Mouse (Mus musculus) skeletal muscle tissue, adult 2 months (tissue): ENCODE data around the gene Eif2ak3.

Experiments used
- DNase-seq: peaks from one replicate; pipeline ENCODE4 v3.0.0-alpha.2; 2012; ENCODE audit warnings: low read depth, low spot score

The Eif2ak3 gene

DNA sequence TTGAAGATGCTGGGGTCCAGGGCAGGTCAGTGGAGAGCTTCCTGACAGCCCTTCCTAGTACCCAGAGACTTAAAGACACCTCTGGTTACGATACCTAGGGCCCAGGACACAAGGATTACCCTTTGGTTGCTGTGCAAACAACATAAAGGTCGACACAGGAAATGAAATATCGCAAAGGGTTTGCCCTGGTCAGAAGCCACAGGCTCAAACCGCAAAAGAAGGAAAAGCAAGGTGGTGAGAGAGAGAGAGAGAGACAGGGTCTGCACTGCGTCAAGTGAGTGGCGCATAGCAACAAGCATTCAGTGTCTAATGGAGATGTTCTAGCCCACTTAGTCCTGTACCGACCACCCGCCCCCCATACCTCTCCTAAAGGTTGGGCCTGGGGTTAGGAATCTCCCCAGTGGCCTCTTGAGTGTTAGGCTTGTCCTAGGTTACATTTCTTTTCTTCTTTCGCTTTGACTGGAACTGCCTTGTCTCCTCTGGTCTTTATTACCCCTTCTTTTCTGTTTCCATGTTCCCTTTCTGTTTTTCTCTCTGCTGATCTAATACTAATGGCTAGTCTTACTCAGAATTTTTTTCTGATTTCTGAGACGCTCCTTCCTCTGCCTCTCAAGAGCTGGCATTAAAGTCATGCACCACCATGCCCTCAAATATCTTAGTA, 13.0 kb upstream of the Eif2ak3 start:
- DNase-seq: no peak

DNA sequence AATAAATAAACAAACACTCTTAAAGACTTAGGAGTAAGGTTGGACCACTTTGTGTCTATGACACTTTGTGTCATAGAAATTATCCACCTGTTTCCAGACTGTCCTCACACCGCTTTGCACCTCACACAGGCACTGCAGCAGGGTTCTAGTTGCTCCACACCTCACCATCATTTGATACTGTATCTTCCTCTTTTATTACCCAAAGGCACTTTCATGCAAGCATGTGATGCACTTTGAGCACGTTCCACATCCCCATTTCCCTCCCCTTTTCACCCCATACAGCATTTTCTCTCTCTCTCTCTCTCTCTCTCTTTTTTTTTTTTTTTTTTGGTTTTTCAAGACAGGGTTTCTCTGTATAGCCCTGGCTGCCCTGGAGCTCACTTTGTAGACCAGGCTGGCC, 7.0 kb upstream of the Eif2ak3 start:
- no peak for DNase-seq

DNA sequence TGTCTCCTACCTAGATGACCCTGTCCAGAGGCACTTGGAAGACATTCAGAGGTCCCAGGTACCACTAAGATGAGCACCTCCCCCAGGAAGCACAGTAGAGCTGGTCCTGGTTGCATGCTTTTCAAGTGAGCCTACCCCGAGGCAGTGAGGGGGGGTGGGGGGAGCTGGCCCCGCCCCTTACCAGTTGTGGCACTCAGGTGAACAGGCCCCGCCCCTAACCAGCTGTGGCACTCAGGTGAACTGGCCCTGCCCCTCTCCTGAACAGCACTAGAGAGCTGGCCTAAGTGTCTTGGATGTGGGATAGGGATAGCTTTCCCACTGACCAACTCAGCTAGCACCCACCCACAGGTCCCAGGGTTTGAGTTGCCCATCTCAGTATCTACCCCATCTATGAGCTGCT, 5.8 kb upstream of the Eif2ak3 start:
- no peak for DNase-seq

DNA sequence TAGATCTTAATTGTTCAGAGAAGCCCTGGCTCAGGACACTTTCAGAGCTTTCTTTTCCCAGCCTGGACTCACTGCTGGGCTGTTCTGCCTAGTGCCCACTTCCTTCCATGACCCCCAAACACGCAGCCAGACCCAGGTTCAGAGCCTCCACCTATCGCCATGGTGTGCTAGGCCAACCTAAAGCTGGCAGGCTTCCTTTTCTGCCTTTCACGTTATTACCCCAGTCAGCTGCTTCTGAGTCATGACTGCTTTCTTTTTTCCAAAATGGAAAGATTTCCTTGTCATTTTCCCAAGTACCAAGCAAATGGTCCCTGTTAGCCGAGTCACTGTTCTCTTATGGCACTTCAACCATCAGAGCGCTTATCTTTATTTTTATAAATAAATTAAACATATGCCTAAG, 4.0 kb upstream of the Eif2ak3 start:
- DNase-seq: no peak

DNA sequence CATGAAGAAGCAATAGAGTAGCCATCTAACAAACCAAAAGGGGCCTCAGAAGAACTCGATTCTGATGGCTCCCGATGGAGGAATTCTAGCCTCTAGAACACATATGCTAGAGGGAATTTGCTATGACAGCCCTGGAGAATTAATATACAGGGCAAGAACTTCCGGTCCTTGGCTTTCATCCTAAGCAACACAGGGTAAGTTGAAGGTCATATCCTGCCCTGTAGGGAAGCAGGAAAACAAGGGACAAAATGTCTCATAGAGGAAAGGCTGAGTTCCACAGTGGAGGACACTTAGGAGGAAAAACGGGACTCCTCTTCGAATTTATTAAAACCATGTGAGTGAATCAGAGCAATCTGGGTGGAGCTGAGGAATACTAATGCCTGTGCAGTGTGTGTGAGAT, 1.3 kb upstream of the Eif2ak3 start:
- peak; percentile 23 for DNase-seq

DNA sequence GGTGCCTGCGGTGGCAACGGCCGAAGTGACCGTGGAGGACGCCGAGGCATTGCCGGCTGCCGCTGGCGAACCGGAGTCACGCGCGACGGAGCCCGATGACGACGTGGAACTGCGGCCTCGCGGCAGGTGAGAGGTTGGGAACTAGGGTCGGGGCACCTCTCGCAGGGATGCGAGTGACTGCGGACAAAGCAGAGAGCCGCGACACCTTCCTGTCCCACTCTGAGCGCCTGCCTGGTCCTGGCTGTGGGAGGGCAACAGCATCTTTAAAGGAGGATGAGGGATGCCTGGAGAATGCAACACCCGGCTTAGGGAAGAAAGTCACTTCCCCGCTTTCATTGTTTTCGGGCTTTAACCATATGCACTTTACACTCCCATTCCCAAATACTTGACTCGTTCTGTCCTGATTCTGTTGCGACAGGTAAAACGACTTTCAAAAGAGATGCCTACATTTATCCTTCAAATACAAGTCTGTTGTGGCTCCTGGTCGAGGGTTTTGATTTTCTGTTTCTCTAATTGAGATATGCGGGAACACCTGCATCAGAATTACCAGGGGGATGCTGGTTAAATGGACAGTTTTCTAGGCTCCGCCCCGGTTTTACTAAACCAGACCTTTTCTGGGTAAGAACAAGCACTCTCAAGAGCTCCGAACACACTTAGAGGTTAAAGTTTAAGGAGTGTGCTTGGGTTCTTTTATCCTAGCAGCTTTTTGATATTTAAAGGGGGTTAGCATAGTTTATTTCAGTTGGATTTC, 756 bp downstream of the Eif2ak3 start:
- no peak for DNase-seq

DNA sequence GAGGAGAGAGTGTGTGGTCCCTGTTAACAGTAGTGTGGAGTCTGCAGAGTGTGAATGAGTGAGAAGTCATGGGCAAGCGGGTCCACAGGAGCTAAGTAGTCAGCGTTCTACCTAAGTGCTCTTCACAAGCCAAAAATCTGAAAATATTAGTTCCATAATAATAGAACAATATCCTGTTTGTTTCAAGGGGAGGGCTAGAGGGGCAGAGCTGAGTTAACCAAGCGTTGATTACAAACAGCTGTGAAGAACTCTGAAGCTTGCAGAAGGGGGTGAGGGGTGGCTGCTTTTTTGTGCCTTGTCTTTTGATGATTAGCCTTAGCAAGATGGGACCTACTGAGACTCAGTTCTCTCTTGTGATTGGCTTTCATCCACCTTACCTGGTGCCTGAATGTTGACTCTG, 3.1 kb downstream of the Eif2ak3 start:
- DNase-seq: no peak

DNA sequence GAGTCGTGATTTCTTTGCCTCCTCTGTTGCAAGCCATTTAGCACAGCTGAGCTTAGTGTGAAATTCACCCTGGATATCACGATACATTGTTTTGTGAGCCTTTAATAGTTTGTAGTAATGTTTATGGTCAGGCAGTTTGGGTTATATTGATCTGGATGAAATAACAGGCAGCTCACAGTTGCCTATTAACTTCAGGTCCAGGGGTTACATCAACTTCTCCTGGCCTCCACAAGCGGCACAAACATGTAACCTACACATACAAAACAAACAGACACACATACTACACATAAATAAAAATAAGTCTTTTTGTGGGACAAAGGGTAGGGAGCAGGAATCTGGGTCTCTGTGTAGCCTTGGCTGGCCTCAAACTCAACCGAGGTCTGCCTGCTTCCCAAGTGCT, 9.1 kb downstream of the Eif2ak3 start:
- DNase-seq: no peak

DNA sequence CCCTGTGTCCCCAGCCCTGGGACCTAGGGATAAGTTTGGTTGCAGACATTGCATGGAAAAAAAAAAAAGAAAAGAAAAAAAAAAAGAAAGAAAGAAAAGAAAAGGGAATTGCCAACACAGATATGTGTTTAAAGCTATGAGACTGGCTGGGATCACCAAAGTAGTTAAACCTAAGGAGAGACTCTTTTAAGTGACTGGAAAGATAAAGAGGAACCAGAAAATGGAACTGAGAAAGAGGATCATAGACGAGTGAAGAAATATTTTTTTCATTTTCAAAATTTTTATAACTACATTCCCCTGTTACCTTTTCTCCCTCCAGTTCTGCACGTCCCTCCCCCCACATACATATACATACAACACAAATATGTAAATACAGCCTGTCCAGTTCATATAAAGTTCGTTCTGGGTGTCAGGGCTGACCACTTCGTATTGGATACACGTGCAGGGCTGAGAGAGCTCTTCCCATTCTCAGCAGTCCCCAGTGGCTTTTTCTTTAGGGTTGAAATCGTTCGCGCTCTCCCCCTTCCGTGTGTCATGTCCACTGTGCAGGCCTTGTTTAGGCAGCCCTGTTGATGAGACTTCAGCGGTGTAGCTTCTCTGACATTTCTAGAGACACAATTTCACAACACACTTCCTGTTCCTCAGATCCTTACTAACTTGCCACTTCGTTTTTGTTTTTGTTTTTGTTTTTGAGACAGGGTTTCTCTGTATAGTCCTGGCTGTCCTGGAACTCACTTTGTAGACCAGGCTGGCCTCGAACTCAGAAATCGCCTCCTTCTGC, 11.4 kb downstream of the Eif2ak3 start:
- no peak for DNase-seq

DNA sequence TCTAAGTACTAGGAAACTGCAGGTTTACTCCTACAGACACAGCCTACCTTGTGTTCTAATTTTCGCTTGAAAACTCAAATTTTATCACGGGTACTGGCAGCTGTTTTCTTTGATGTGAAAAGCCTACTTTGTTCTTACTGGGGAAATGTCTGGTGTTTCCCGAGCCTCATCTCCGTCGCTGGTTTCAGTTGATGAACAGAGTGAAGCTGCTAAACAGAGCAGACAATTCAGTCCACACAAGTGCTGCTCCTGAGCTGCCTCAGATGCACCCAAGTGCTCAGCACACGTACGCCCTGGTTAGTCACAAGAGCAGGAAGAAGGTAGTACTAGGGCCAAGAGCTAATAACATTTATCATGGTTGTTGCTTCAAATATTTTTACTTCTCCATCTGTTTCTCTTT, 18.4 kb downstream of the Eif2ak3 start:
- DNase-seq: no peak

DNA sequence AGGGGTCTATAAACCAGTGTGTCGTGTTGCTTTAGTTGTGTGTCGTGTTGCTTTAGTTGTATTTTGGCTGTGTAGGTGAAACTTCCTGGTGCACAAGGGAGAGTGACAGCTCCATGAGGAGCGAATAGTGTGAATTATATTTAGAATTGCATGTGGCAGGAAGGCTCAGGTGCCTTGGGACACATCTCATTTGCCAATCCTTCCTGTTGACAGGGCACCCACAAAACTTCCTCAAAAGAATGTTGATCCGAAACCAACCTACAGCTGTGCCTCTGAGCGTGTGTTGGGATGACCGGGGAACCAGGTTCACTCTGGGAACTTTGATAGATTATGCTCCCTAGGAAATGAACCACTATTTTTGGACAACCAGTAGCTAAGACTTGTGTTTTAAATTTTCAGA, 20.0 kb downstream of the Eif2ak3 start:
- no peak for DNase-seq

DNA sequence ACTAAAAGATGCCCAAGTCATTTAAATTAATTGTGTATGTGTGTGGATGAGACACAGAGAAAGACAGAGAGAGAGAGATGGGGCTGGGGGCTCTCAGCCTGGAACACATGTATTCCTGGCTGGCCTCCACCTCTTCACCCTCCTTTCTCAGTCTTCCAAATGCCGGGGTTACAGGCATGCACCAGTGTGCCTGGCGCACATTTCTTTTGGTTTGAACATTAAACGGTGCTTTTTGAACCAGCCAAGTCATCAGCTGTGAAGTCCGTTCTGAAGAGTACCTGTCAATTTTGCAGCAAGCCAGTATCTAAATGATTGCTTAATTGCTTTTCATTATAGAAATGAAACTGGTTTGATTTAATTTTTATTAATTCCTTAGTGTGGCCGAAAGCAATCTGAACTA, 22.4 kb downstream of the Eif2ak3 start:
- no peak for DNase-seq

DNA sequence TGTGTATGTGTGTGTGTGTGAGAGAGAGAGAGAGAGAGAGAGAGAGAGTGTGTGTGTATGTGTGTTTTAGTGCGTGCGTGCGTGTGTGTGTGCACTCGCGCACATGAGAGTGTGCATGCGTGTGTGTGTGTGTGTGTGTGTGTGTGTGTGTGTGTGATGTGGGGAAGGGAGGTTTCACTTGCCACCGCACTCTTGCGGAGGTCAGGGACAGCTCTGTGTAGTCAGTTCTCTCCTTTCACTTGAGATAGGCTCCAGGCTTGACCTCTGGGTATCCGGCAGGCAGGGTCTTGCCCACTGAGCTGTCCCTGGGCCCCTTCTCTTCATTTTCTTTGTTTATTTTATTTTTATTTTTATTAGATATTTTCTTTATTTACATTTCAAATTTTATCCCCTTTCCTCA, 23.0 kb downstream of the Eif2ak3 start:
- DNase-seq: no peak

DNA sequence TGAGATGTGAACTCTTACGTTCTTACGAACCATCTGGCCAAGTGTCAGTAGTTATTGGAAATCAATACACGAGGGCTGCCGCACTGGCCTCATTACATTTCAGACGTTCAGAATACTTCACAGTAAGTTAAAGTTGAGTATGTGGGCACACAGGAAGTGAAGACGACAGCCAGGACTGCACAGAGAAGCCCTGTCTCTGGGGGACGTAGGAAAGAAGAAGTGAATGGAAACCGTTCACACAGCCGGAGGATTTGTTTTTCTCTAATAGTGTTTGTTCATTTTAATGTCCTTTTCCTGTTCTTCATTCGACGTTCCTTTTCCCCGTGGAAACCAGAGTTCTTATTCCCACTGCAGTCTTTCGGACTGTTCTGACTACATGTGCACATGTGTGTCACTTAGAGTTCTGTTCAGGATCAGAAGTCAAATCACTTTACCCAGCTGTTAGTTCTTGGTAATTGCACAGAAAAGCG, 27.2 kb downstream of the Eif2ak3 start:
- DNase-seq: no peak

DNA sequence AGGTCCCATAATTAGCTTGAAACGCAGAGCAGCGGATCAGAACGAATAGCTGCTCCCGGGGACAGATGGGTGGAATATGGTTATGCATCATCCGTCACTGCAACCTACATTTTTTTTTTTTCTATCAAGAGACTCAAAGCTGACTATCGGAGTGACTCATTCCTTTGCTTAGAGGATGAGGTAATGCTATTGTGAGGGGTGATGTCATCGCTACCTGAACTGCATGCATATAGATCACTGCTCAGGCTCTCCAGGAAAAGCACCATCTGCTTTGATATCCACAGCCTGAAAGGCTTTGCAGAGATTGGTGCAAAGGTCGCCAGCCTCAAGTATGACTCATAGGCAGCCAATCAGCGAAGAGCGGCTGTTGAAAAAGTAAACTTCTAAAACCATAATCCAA, 27.8 kb downstream of the Eif2ak3 start:
- no peak for DNase-seq

DNA sequence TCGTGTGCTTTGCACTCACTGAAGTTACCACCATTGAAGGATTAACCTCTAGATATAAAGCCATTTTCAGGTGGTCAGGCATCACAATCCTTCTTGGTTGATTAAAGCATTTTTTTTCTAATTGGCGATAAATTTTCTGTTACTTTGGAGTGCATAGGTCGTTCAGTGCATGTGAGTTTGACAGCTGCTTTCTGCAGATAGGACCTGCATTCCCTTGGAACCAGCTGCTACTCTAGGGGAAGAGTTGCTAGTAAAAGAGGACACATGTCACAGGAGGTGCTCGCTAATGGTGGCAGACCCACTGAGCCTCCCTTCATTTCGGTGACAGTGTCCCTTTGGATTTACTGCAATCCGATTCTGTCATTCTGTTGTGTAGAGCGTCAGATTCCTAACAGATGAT, 28.3 kb downstream of the Eif2ak3 start:
- DNase-seq: no peak

DNA sequence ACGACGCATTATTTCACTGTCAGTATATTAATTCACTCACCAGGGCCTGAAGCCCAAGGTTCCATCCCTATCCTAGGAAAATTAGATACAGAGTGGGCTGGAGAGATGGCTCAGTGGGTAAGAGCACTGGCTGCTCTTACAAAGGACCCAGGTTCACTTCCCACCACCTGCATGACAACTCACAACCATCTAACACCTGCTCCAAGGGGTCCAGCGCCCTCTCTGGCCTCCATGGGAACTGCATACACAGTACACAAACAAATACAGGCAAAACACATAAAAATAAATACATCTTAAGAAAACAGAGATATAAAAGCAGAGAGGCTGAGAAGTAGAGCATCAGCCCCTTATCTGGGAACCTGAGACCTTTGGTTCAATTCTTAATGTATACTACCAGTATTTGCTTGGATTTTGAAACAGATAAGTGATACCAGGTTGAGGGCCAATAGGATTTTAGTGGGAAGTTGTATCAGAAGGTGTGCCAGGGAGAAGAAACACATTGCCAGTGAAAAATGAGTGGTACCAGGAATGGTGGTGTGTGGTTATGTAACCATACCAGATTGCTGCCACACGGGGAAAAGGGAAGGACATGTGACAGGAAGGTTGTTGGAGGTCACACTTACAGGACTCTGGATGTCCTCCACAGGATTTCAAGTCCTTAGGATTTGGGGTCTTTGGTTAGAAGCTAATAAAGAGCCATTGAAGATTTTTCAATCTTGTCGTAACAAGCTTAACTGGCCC, 29.9 kb downstream of the Eif2ak3 start:
- no peak for DNase-seq

DNA sequence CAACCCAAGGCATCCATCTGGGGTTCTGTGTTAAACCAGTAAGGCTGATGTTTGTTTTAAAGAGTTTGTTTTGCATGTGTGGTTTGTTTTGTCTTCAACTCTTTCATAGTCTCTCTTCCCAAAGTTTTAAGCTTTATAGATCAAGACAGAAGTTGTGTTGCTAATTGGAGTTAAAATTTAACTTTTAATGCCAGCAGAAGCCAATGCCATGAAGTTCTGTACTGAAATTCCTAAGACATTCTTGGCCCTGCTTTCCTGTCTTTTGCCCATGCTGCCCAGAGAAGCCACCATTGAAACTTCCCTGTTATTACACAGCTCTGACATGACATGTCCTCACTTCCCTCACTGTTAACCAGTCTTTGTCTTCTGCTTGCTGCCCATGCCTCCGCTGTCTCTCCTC, 30.7 kb downstream of the Eif2ak3 start:
- no peak for DNase-seq

DNA sequence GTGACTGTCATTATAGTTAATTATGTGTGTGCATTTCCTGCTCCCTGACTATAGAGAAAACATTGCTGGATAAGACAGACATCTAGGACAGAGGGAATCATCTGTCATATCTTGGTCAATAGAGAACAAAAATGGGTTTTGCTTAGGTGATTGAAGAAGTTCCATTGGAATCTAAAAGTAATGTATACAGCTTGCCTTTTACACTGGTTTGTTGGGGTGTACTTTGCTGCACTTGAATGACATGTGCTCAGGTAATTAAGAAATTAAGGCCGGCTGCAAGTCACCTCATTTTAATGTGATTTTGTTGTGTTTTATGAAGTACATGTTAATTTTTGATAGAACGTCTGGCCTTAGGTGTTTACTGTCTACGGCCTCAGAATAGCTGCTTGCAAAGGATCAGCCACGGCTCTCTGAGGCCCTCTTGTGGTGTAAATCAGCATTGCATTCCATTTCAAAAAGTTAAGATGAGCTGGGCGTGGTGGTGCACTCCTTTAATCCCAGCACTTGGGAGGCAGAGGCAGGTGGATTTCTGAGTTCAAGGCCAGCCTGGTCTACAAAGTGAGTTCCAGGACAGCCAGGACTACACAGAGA, 36.5 kb downstream of the Eif2ak3 start:
- peak; percentile 64 for DNase-seq

DNA sequence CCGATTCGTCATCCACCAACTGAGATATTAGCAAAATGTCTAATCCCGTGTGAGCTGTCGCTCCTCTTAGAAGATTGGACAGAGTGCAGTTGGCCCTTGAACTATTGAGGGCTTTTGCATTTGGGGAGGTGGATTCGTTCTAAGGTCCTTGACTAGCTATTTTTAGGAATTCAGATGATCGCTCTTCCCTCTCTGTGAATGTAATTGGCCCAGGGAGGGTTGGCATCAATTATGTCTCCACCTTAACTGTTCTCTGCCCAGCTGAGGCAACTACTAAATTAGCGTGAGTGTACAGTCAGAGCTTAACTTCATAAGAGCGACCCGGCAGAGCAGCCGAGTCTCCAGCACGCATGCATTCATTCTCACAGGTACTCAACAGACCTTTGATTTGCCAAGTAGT, 43.7 kb downstream of the Eif2ak3 start:
- no peak for DNase-seq

DNA sequence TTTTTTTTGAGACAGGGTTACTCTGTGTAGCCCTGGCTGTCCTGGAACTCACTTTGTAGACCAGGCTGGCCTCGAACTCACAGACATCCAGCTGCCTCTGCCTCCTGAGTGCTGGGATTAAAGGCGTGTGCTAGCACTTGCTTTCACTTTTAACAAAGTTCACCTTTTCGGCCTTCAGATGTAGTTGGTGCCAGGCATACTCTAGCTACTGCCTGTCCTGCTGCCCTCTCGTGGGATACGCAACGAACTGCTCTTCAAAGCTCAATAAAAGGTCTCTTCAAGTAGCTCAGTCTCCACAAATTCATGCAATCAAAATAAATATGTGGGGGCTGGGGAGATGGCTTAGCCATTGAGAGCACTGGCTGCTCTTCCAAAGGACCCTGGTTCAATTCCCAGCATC, 53.9 kb downstream of the Eif2ak3 start:
- DNase-seq: no peak

DNA sequence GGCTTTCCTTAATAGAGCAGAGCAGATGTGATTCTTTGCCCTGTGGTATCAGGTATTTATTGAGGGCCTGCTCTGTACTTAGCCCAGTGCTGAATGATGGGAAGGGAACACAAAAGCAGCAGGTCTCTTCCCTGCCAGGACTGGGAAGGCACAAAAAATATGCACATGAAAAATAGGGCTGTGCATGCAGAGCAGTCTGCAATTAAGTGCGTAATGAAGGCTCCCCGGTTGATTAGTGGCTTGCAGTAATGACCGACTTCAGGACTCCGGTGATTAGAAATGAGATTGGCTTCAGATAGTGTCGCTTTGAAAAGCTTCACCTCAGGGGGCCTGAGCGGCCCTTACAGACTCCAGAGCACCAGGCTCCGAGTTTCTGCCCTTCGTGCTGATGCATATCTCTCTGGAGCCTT, 55.3 kb downstream of the Eif2ak3 start:
- no peak for DNase-seq
